Mouse (Mus musculus) spleen, postnatal 36 days (tissue): ENCODE measurements around the gene Zc3h18.

Experiments
- DNase-seq, 2 experiments: peaks; one replicate each; pipeline ENCODE4 v3.0.0; 2022; ENCODE audit warnings: low spot score in 2 of 2, mixed read lengths in 1 of 2

The Zc3h18 gene

DNA sequence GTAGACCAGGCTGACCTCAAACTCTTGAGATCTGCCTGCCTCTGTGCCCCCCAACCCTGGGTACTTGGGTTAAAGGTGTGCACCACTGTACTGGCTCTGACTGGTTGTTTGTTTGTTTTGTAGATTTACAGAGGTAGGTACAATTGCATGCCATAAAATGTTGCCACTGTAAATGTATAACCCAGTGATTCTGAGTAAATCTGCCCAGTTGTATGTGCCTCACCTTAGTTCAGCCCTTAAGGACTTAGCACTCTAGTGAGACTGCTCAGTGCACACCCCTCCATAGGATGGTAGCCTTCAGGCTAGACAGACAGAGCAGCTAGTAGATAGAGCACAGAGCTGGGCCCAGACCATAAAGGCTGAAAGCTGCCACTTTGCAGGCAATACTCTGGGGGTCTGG, 17.3 kb downstream of the Zc3h18 start:
- DNase-seq, result no peak

DNA sequence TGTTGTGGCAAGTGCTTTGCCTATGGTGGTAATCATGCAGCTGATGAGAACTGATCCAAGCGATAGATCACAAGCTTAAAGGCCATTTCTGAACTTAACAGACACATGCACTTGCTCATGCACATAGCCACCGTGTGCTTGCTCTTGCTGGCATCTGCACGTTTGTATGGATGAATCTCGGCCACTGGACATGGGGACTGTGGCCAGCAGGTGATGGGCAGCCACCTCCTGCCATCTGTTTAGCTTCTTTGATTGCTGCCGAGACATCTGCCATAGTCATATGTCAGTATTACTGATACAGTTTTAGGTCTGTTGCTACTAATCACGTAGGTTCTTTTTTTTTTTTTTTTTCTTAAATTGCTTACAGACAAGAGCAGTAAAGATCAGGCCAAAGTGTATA, 18.9 kb downstream of the Zc3h18 start:
- no peak for DNase-seq

DNA sequence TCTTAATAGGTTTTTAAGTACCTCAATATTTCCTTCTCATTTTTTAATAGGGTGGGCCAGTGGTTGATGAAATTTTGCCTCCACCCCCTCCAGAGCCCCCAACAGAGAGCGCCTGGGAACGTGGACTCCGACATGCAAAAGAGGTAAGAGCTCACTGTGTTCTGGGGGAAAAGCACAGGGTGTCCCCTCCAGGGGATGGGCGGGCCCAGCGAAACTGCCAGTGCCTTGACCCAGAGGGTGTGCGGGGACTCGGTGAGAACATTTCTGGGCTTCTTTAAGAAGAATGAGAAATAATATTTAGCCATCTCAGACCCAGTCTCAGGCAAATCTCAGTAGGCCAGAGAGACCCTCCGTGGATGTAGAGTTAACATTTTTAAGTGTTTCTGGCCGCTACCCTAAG, 21.8 kb downstream of the Zc3h18 start:
- DNase-seq, result no peak

DNA sequence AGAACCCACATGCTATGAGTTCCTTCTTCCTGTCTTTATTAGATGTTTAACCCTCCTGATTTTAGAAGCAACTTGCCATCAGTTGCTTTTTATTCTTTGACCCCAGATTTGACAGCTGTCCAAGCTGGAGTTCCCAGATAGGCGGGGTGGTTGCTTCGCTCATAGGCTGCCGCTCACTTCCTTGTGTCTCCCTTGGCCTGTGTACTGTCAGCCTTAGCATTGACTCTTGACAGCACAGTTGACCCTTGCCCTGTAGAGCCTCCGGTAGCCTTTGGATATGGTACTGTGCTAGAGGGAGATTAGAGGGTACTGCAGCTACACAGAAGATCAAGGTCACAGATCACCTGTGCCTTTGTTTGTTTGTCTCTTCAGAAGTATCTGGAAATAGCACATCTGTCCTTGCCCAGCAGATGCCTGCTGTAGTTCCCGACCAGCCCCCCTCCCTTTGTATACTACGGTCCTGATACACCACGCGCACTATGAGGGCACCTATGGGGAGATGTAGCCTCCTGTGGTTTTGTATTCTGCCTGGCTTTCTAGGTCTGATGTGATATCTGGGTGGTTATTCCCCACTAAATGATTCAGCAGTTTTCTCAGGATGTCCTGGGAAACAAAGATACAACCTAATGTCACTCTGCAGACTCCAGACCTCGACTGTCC, 28.9 kb downstream of the Zc3h18 start:
- no peak for DNase-seq

DNA sequence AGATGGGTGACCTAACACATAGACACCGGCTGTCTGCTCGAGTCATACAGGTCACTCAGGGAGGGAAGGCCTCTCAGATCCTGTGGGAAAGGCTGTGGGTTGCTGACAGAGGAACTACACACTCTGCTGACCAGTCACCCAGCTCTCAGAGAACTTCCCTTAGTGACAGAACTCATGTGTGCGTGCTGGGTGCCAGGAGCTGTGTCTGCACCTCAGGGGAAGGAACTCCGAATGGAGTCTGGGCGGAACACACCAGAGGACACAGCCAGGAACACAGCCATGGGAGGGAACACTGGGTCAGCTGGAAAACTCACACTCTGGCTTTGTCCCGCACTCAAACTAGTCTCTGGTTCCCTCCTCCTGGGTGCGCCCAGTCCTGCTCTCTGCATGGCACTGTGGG, 31.3 kb downstream of the Zc3h18 start:
- DNase-seq, result no peak

DNA sequence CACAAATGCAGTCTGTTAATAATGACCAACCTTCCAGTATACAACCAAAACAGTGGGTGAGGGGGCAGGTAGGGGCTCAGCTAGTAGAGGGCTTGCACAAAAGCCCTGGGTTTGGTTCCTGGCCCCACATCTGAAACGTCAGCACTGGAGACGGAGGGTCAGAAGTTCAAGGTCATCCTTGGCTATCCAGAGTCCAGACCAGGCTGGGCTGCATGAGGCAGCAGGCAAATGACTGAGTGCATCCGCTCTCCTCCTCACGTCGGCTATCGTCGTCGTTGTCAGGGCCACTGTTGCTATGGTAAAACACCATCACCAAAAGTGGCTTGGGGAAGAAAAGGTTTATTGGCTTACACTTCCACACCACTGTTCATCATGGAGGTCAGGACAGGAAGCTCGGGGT, 37.9 kb downstream of the Zc3h18 start:
- no peak for DNase-seq

DNA sequence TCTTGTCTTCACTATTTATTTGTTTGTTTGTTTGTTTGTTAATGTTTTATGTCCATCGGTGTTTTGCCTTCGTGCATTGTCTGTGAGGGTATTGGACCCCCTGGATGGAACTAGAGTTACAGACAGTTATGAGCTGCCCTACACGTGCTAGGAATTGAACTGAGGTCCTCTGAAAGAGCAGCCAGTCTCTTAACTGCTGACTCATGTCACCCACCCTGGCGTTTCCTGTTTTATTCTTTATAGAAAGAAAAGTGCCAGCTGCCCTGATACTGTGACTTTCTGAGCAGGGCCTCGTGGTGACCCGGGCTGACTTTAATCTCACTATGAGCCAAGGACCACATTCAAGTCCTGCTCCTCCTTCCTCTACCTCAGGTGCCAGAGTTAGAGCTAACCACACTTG, 39.1 kb downstream of the Zc3h18 start:
- DNase-seq, result no peak

DNA sequence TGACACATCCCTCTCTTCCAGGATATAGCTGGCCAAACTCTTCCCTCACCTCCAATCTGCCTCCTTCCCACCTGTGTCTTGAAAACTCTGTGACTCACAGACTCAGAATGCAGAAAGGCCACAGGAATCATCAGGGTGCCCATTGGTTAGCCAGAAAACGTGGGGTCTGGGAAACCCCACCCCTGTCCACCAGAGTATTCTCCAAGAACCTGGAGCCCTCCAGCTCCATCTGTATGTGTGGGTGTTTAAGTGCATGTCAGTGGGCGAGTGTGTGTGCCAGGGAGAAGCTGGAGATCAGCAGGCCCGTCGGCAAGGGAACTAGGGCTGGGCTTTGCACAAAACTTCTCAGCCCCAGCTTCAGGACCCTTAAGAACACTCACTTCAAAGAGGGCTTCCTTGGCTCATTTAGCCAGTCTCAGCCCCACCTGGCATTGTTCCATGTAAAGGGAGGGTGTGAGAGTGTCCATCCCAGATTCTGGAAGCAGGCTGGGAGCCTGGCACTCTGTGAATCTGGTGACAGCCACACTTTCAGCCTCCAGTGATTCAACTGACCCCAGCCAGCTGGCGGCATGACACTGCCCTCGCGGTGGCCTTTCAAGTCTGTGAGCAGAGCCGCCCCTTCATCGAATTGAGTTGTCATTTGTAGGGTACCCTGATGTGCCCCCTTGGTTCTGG, 43.6 kb downstream of the Zc3h18 start:
- no peak for DNase-seq

DNA sequence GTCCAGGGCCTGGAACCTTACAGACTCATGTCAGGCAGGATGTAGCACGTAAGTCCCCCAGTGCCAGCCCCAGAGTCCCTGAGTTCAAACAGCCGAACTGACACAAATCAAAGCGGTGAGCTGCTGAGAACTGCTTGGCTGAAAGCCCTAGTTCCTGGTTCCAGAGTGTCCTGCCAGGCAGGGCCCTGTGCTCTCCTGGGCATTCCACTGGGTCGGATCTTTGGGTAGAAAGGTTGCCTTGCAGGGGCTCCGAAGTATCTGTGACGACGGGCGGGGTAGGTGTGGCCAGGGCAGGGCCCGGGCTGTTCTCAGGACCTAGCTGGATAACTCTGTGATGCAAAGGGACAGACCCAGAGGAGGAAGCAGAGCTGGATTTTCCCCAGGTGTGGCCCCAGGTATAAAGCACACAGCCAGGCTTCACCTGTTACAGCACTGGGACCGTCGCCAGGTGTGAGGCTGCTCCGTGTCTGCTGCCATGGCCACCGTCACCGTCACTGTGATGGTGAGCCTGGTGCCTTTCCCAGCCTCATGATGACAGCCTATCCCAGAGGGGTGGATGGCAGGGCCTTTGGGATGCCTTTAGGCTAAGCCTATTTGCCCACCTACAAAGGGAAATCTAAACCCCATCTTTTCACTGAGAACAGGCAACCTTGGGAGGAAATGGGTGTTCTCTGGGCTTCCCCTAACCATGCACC, 45.1 kb downstream of the Zc3h18 start, which contains the start of gene Il17c:
Gene Il17c, plus strand, starts transcription at position 645 of the 695 bp plus-strand sequence.
- DNase-seq, result no peak

DNA sequence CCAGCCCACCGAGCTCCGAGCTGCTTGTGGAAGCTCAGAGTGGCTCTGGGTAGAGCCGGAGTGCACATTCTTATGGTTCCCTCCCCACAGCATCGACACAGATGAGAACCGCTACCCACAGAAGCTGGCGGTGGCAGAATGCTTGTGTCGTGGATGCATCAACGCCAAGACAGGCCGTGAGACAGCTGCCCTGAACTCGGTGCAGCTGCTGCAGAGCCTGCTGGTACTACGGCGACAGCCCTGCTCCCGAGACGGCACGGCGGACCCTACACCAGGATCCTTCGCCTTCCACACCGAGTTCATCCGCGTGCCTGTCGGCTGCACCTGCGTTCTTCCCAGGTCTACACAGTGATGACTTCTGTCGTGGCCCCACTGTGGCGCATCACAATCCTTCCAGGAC, 46.8 kb downstream of the Zc3h18 start:
- no peak for DNase-seq

DNA sequence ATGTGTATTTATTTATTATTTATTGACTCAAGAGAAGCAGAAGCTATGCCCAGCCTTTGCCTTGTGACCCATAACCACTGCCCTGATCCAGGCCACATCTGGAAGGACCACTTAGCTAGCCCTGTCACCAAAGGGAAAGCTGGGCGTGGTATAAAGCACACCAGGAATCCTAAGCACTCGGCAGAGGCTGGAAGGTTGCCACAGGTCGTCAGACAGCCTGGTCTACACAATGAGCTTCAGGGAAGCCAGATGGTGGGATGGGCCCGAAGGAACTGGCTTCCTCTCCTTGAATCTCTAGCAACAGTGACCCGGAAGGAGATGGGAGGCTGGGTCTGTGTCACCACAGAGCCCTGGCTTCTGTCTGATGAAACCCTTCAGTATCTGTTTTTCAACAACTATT, 47.2 kb downstream of the Zc3h18 start:
- DNase-seq, result no peak

DNA sequence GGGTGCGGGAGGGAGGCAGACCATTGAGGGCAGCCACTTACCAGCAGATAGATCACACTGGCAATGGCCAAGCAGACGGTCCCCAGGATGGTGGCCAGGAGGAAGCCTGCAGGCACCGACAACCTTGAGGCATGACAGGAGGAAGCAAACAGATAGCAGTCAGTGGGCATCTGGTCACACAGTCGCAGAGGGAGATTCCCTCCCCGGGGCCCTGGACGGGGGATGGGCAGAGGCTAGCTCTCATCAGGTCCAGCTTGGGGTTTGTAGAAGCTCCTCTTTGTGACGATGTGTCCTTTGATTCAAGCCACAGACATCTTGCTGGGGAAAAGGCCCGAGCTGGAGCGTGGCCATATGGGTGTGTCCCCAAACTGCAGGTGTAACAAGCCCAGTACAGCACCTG, 49.7 kb downstream of the Zc3h18 start:
- no peak for DNase-seq

DNA sequence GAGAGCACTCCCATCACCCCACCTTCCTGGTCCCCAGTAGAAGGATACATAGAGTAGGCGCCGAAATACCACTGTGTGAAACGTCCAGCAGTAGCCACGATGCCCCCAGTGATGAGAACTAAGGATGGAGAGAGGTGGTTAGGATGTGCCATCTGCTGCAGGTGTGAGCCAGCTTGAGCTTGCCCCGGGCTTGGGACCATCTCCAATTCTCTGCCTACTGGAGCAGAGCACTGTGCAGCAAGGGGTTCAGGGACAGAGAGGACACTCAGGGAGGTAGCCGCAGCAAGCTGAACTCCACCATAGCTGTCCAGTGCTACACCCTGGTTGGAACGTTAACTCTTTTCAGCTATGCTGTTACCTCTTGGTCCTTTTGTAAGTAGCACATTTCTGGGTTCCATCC, 51.2 kb downstream of the Zc3h18 start:
- no peak for DNase-seq

DNA sequence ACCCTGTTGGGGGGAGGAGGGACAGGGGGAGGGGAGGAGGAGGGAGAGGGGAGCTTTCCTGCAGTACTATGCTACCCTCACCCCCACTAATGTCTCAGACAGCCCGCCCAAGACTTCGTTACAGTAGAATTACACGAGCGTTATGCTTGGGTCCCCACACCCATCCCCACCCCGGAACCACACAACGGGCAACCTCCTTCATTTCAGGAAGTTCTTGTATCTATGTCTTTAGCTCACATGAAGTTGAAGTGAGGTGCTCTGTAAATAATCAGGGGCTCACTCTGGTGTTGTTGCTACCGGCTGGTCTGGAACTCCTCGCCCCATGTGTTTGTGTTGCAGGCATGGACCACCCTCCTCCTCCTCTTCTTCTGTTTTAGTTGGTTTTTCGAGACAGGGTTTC, 51.8 kb downstream of the Zc3h18 start:
- DNase-seq, result peak; percentile 77 to 80

DNA sequence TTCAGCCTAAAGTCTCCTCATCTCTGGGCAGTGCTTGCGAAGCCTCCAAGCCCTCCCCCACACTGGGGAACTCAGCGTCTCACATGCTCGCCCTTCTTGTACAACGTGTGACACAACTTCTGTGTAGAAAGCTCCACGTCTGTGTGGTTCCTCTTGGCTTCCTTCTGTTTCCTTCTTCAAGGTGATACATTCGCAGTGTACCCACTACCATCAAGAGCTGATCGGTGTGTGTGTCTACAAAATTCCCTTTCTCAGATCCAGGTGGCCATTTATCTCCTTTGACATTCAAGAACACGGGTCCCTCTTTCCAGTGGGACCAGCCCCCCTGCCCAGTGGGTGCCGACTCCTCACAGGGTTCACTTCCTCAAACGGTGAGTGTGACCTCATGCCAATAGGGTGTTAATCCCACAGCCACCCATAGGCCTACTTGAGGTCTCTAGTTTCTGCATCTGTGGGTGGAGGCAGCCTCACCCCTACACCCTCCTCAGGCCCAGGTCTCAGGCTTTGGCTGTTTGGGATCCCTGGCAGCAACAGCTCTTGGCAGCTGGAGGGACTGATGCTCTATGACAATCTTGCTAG, 53.7 kb downstream of the Zc3h18 start:
- DNase-seq, result peak; percentile 82 to 85

DNA sequence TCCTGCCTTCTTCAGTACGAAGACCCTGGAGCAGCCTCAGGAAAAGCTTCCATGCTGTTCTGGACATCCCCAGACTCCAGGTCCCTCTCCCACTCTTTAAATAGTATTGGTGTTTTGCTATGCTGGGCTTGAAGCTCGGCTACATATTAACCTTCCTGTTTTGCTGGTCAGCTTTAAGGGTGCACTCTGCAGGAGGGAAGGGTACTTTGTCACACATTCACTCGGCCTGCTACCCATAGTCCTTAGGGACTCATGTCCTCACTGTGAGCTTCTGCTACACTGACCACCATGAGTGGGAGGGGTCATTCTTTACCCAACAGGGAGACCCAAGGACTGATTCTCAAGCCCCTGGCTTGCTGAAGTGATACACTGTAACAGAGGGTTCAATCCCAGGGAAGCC, 54.2 kb downstream of the Zc3h18 start:
- DNase-seq, result no peak

DNA sequence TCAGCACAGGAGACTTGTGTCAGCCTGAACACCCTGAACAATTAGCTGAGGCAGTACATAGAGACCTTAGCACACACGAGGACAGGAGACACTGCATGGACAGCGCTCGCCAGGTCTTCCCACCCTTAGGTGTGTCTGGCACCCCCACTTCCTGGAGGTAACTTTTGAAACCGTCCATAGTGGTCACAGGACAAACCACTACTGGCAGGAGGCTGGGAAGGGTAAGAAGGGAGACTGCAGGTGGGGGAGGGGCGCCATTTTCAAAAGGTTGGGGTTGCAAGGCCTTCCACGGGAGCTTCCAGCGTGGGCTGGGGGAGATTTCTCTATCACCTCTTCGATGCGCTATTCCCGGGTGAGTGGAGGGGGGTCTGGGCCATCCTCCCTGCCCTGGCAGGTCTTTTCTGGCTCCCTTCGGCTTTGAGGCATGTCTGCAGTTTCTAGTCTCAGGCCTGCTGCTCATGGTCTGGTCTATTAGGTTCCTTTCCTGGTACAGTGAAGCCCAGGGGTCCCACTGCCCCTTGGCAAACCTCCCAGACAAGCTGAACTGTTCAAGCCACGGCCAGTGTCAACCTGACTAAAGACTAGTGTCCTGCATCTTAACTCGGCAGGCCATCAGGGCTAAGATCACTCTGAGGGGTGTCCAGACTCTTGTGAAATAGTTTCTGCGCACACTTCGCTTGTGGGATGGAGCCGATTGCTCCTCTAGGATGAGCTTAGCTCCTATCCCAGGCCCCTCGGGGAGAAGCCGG, 55.5 kb downstream of the Zc3h18 start:
- DNase-seq, result peak in 1 of 2 experiments; percentile 41

DNA sequence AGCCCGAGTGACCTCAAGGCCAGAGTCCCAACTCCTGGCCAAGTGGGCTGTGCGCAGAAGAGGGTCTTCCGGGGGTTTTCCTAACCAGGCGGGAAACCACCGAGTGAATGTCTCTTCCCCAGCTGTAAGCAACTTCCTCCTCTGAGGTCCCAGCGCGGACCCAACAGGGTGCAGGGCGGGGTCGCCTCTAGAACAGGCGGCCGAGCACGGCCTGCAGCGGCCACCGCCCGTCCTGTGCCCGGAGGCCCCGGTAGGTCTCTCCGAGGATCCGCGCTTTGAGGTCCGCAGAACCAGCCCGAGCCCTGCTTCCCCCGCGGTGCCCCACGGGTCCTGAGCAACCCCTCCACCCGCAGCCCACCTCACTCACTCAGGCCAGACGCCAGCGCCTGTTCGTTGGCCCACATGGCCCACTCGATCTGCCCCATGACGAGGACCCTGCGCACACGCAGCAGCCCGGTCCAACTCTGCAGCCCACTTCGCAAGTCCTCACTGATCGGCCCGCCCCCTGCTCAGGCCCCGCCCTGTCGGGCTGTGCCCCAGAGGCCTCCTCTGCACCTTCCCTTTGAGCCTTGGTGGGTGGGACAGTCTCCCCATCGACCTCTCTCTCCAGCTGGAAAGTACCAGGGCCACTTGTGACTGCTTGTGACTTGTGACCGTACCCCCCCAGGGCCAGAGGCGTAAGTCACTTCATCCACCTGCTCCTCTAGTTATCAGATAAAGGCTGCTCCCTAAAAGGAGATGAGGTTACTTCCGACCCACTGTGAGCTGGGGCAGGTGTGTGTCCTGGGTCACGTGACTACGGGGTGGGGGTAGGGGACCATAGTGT, 56.2 kb downstream of the Zc3h18 start, which contains the start of gene Cyba:
Gene Cyba, minus strand, starts transcription at position 488 of the 826 bp plus-strand sequence.
- peak; percentile 91 to 92 for DNase-seq

DNA sequence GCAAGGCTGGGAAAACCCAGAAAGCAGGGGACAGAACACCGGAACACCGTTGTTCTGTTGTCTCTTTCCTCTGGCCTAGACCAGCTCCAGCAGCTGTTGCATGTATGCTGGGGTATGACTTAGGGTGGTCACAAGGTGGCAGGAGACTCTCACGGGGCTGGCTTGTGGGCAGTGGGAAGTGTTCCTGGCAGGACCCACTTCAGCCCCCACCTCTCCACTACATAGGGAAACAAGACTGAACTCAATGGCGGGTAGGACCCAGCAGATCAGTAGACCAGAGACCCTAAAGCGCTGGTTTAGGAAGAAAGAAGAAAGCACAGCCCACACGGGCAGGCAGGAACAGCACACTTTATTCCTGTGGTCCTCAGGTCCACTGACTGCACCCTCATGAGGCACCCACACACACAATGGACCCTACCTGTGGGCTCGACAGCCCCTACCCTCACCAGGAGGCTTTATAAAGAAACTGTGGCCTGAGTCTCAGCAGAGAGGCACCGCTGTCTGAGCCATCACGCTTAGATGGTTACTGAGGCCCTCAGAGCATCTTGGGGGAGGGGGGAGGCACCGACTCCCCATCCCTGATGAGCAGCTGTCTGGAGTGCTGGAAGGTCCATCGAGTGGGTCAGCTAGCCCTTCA, 57.0 kb downstream of the Zc3h18 start:
- DNase-seq, result no peak

DNA sequence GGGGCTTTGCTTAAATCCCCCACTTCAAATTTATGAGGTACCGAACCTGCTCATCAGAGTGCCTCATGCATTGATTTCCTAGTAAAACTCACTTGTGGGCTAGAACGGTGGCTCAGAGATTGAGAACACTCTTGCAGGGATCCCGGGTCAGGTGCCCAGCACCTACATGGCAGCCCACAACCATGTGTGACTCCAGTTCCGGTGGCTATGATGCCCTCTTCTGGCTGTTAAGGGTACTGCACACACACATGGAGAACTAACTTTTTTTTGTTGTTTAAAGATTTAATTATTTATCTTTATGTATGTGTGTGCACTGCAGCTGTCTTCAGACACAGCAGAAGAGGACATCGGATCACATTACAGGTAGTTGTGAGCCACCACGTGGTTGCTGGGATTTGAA, 59.0 kb downstream of the Zc3h18 start:
- DNase-seq, result no peak
